Mouse (Mus musculus): ENCODE results near the gene D130052B06Rik. TPM values are rescaled to one million over a fixed set of nuclear protein-coding genes. Genes with fewer than 3 reads are reported as not detected.

D130052B06Rik gene
- polyA plus RNA-seq (2015; fragmentation: Nextera tagmentation; extraction: Ambion mirVana), result not detected in 2 replicates

DNA sequence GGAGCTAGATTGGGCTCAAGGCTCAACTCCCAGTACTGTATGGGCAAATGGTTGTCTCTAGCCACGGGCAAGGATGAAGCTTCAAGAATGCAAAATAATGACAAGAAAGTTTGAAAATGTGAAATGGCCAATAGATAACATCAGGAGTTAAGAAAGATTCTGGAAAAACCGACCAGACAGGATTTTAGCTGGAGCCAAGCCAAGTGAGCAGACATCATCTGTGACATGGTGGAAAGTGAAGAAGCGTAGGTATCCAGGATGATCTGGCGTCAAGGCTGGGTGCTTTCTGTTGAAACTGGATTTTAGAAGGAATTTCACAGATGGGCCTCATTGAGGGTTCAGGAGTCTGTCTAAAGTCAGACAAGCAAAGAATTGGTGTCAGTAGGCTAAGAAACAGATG, at the start of gene D130052B06Rik:
Gene D130052B06Rik (plus strand): TSS at position 317 of the 400 bp plus-strand sequence.
- ATAC-seq (ENCODE audit: low read depth), result no peak
- no peak within 1 kb of the TSS for H3K27ac ChIP-seq (ENCODE audit: low read length)
- no peaks in the 10 kb centered on the region for H3K36me3 ChIP-seq (ENCODE audit: control insufficient read depth, insufficient read depth)
- H3K4me2 ChIP-seq (ENCODE audit: low read depth, low read length), result no peak within 1 kb of the TSS
- H3K9ac ChIP-seq (ENCODE audit: low read depth, low read length), result no peak within 1 kb of the TSS
- H3K4me3 ChIP-seq (ENCODE audit: low read depth, low read length), result no peak within 1 kb of the TSS
- no peaks in the 10 kb centered on the region for H3K9me3 ChIP-seq (replicated peaks; ENCODE audit: control insufficient read depth, low read length)
- no peaks in the 10 kb centered on the region for H3K27me3 ChIP-seq (ENCODE audit: control insufficient read depth, insufficient read depth, low read depth, low read length)
- WGBS (ENCODE audit: insufficient replicate concordance), result 50% methylated on average over 4 of the region's 4 CpGs
- no peaks in the 10 kb centered on the region for H3K4me1 ChIP-seq (ENCODE audit: control insufficient read depth, low read depth, low read length)

DNA sequence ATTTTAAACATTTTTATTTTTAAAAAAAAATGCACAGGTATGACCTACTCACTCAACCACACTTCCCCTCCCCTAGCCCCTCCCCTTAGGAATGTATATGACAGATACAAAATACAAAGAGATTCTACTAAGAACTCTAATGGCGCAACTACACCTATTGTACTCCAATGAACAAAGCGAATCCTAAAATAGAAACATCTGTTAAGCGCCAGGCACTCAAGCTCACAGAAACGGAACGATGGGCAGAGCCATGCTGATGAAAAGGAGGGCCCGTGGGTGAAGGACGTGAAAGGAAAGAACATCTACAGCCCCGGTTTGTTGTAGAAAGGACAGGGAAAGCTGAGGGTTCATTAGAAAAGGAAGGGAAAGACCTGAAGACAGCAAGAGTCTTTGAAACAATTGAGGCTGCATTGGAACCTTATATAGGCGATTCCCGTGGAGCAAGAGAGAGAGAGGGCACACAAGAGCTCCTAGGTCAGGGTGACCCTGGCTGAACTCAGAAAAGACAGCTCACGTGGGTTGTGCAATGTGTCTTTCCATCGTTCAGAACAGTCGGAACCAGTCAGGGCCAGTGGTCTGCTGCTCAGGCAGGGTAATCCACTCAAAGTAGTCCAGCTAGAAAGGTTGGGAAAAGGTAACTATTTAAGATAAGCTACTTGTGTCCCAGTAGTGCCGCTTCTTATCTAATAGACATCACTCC, 48.1 kb upstream of the D130052B06Rik start:
- no peak overlapping the region for H3K9ac ChIP-seq (ENCODE audit: low read depth, low read length)
- H3K4me1 ChIP-seq (ENCODE audit: control insufficient read depth, low read depth, low read length), result no peaks in the 10 kb centered on the region
- no peak for ATAC-seq (ENCODE audit: low read depth)
- no peak overlapping the region for H3K4me3 ChIP-seq (ENCODE audit: low read depth, low read length)
- H3K4me2 ChIP-seq (ENCODE audit: low read depth, low read length), result no peak overlapping the region
- no peak overlapping the region for H3K27ac ChIP-seq (ENCODE audit: low read length)
- no peaks in the 10 kb centered on the region for H3K36me3 ChIP-seq (ENCODE audit: control insufficient read depth, insufficient read depth)
- H3K27me3 ChIP-seq (ENCODE audit: control insufficient read depth, insufficient read depth, low read depth, low read length), result no peaks in the 10 kb centered on the region
- 66% methylated on average over 14 of the region's 14 CpGs for WGBS (ENCODE audit: insufficient replicate concordance)
- no peaks in the 10 kb centered on the region for H3K9me3 ChIP-seq (replicated peaks; ENCODE audit: control insufficient read depth, low read length)

DNA sequence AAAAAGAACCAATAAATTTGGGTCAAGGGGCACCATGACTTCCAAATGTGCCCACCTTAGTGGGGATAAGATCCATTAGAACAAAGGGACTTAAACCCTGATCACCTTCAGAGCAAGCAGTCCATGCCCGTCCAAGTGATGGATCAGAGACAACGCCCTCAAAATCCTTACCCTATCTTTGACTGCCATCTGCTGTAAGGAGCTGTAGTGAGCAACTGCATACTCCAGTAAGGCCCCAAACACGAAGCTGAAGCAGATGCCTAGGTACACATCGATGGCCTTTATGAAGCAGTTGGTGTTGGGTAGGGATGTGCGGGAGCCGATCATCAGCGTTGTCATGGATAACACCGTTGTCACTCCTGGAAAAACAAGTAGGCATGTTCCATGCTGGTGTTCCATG, 45.0 kb upstream of the D130052B06Rik start:
- ATAC-seq (ENCODE audit: low read depth), result no peak
- H3K27me3 ChIP-seq (ENCODE audit: control insufficient read depth, insufficient read depth, low read depth, low read length), result no peaks in the 10 kb centered on the region

DNA sequence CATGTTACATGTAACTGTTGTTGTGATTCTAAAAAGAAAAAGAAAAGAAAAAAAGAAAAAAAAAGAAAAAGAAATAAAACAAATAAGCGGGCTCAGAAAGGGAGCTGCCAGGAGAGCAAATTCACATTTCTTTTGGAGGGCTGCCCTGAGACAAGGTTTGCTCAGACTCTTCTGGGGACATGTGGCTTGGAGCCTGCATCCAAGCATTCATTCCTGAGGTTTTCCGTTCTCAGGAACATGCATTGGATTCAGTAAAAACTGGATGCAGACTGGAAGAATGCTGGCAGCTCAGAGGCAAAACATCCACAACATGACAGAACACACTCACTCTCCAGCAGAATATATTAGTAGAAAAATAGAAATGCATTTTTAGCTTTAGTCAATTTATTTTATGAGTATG, 35.2 kb upstream of the D130052B06Rik start:
- Histone ChIP-seq H3K4me3 (ENCODE audit: low read depth, low read length) (no peak overlapping the region), H3K9ac (ENCODE audit: low read depth, low read length) (no peak overlapping the region), H3K27ac (ENCODE audit: low read length) (no peak overlapping the region), H3K4me2 (ENCODE audit: low read depth, low read length) (no peak overlapping the region), H3K9me3 (replicated peaks; ENCODE audit: control insufficient read depth, low read length) (peaks cover 2% of the 10 kb centered on the region; the same call in 1 of the 2 replicates), H3K36me3 (ENCODE audit: control insufficient read depth, insufficient read depth) (no peaks in the 10 kb centered on the region), H3K4me1 (ENCODE audit: control insufficient read depth, low read depth, low read length) (no peaks in the 10 kb centered on the region), H3K27me3 (ENCODE audit: control insufficient read depth, insufficient read depth, low read depth, low read length) (no peaks in the 10 kb centered on the region)
- WGBS (ENCODE audit: insufficient replicate concordance), result 61% methylated on average over 2 of the region's 2 CpGs
- ATAC-seq (ENCODE audit: low read depth), result no peak

More for the DNA sequence above, 45.0 kb upstream of the D130052B06Rik start:
- Histone ChIP-seq H3K4me2 (ENCODE audit: low read depth, low read length) (no peak overlapping the region), H3K27ac (ENCODE audit: low read length) (no peak overlapping the region), H3K4me1 (ENCODE audit: control insufficient read depth, low read depth, low read length) (no peaks in the 10 kb centered on the region), H3K36me3 (ENCODE audit: control insufficient read depth, insufficient read depth) (no peaks in the 10 kb centered on the region), H3K9me3 (replicated peaks; ENCODE audit: control insufficient read depth, low read length) (no peaks in the 10 kb centered on the region), H3K4me3 (ENCODE audit: low read depth, low read length) (no peak overlapping the region), H3K9ac (ENCODE audit: low read depth, low read length) (no peak overlapping the region)
- WGBS (ENCODE audit: insufficient replicate concordance), result 60% methylated on average over 8 of the region's 8 CpGs

DNA sequence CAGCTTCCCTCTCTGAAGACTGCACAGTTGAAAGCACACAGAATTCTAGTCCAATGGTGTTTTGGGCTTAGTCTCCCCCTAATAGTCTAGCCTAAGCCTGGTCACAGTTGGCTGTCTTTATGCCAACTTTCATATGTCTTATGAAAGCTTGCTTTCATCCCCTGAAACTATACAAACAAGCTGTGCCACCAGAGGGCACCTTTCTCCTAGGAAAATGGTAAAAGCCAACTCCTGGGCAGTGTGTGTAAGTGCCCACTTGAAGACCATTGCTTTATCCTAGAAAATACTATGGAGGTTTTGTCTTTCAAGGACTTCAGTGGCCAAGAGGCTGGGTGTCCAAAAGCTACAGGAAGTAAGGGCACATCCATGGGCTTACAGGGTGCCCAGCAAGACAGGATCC, 28.7 kb upstream of the D130052B06Rik start:
- Histone ChIP-seq H3K9me3 (replicated peaks; ENCODE audit: control insufficient read depth, low read length) (no peaks in the 10 kb centered on the region), H3K4me2 (ENCODE audit: low read depth, low read length) (no peak overlapping the region), H3K36me3 (ENCODE audit: control insufficient read depth, insufficient read depth) (no peaks in the 10 kb centered on the region), H3K27me3 (ENCODE audit: control insufficient read depth, insufficient read depth, low read depth, low read length) (no peaks in the 10 kb centered on the region), H3K4me1 (ENCODE audit: control insufficient read depth, low read depth, low read length) (no peaks in the 10 kb centered on the region), H3K27ac (ENCODE audit: low read length) (no peak overlapping the region), H3K9ac (ENCODE audit: low read depth, low read length) (no peak overlapping the region), H3K4me3 (ENCODE audit: low read depth, low read length) (no peak overlapping the region)
- no peak for ATAC-seq (ENCODE audit: low read depth)

DNA sequence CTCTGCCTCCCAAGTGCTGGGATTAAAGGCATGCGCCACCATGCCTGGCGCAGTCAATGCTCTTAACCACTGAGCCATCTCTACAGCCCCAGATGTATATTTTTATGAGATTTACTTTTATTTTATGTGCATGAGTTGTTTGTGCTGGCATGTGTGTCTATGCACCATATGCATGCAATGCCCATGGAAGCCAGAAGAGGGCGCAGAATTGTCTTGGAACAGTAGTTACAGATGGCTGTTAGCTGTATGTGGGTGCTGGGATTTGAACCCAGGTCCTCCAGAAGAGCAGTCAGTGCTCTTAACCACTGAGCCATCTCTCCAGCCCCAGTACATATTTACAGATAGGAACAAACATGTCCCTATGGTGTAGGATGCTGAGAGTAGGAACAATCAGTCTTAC, 24.2 kb upstream of the D130052B06Rik start:
- Histone ChIP-seq H3K4me2 (ENCODE audit: low read depth, low read length) (no peak overlapping the region), H3K4me3 (ENCODE audit: low read depth, low read length) (no peak overlapping the region), H3K27ac (ENCODE audit: low read length) (no peak overlapping the region), H3K27me3 (ENCODE audit: control insufficient read depth, insufficient read depth, low read depth, low read length) (no peaks in the 10 kb centered on the region), H3K9ac (ENCODE audit: low read depth, low read length) (no peak overlapping the region), H3K36me3 (ENCODE audit: control insufficient read depth, insufficient read depth) (no peaks in the 10 kb centered on the region), H3K9me3 (replicated peaks; ENCODE audit: control insufficient read depth, low read length) (no peaks in the 10 kb centered on the region), H3K4me1 (ENCODE audit: control insufficient read depth, low read depth, low read length) (no peaks in the 10 kb centered on the region)
- WGBS (ENCODE audit: insufficient replicate concordance), result 59% methylated on average over 3 of the region's 3 CpGs
- ATAC-seq (ENCODE audit: low read depth), result no peak

DNA sequence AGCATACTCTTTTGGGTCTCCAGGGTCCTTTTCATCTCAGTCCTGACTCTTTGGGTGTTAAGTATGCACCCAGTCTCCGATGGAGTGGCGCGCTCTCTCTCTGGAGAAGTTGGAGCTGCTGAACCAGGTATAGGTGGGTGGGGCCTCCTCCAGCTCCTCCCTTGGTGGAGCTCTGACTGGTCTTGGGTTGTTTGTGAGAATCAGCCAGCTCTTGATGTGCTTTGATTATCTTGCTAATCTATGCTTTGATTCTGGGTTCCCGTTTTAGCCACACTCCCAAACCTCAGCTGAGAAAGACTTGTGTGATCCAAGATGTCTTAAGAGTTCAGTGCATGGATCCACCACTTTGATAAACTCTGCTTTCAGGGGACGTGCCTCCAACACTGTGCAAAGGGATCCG, 20.2 kb upstream of the D130052B06Rik start, which contains the start of gene Gabrp:
Gene Gabrp (minus strand): TSS at position 101 of the 400 bp plus-strand sequence.
- no peak within 1 kb of the TSS for H3K27ac ChIP-seq (ENCODE audit: low read length)
- H3K27me3 ChIP-seq (ENCODE audit: control insufficient read depth, insufficient read depth, low read depth, low read length), result no peaks in the 10 kb centered on the region; the same call in 1 of the 2 replicates
- 33% methylated on average over 6 of the region's 6 CpGs for WGBS (ENCODE audit: insufficient replicate concordance)
- H3K9me3 ChIP-seq (replicated peaks; ENCODE audit: control insufficient read depth, low read length), result no peaks in the 10 kb centered on the region
- H3K36me3 ChIP-seq (ENCODE audit: control insufficient read depth, insufficient read depth), result no peaks in the 10 kb centered on the region
- H3K4me1 ChIP-seq (ENCODE audit: control insufficient read depth, low read depth, low read length), result no peaks in the 10 kb centered on the region
- H3K4me2 ChIP-seq (ENCODE audit: low read depth, low read length), result no peak within 1 kb of the TSS
- H3K9ac ChIP-seq (ENCODE audit: low read depth, low read length), result no peak within 1 kb of the TSS
- ATAC-seq (ENCODE audit: low read depth), result no peak
- H3K4me3 ChIP-seq (ENCODE audit: low read depth, low read length), result no peak within 1 kb of the TSS

DNA sequence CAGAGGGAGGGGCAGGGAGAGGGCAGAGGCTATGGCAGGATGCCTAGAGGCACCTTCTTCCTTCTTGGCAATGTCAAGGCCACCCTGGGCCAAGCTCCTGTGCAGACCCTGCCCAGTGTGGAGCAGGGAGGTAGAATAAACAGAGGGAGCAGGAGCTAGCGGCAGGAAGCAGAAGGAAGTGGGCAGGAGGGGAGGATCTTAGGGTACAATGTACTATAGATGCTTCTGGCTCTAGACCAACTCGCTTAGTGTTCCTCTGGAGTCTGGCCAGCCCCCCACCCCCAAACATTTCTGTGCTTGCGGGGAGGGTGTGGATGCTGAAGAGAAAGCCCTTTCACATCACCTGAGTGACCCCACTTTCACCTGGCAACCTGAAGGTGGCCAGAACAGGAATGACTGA, 19.5 kb upstream of the D130052B06Rik start:
- H3K4me2 ChIP-seq (ENCODE audit: low read depth, low read length), result no peak overlapping the region
- no peaks in the 10 kb centered on the region for H3K36me3 ChIP-seq (ENCODE audit: control insufficient read depth, insufficient read depth)
- H3K9ac ChIP-seq (ENCODE audit: low read depth, low read length), result no peak overlapping the region
- no peak overlapping the region for H3K27ac ChIP-seq (ENCODE audit: low read length)
- no peak for ATAC-seq (ENCODE audit: low read depth)
- no peak overlapping the region for H3K4me3 ChIP-seq (ENCODE audit: low read depth, low read length)
- H3K4me1 ChIP-seq (ENCODE audit: control insufficient read depth, low read depth, low read length), result no peaks in the 10 kb centered on the region
- H3K9me3 ChIP-seq (replicated peaks; ENCODE audit: control insufficient read depth, low read length), result no peaks in the 10 kb centered on the region
- 25% methylated on average over 3 of the region's 3 CpGs for WGBS (ENCODE audit: insufficient replicate concordance)
- no peaks in the 10 kb centered on the region; the same call in 1 of the 2 replicates for H3K27me3 ChIP-seq (ENCODE audit: control insufficient read depth, insufficient read depth, low read depth, low read length)

DNA sequence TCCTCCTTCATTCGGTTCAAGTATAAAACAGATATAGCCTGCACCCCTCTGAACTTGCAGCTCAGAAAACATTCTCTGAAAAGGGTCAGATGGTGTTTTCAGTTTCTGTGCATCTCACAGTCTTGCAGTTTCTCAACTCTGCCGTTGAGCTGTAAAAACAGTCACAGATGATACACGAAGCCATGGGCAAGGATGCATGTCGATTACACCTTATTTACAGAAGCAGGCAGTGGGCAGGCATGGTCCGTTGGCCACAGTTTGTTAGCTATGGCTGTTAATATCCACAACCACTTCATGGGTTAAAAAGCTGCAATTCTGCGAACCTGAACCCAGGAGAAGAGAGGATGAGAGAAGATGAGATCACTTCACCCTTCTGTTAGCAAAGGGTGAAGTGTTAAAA, 12.5 kb upstream of the D130052B06Rik start:
- Histone ChIP-seq H3K36me3 (ENCODE audit: control insufficient read depth, insufficient read depth) (no peaks in the 10 kb centered on the region), H3K27me3 (ENCODE audit: control insufficient read depth, insufficient read depth, low read depth, low read length) (no peaks in the 10 kb centered on the region; the same call in 1 of the 2 replicates), H3K9me3 (replicated peaks; ENCODE audit: control insufficient read depth, low read length) (no peaks in the 10 kb centered on the region), H3K9ac (ENCODE audit: low read depth, low read length) (no peak overlapping the region), H3K4me3 (ENCODE audit: low read depth, low read length) (no peak overlapping the region), H3K4me2 (ENCODE audit: low read depth, low read length) (no peak overlapping the region), H3K4me1 (ENCODE audit: control insufficient read depth, low read depth, low read length) (no peaks in the 10 kb centered on the region), H3K27ac (ENCODE audit: low read length) (no peak overlapping the region)
- 60% methylated on average over 6 of the region's 6 CpGs for WGBS (ENCODE audit: insufficient replicate concordance)
- no peak for ATAC-seq (ENCODE audit: low read depth)

All from liver, embryonic 16.5 days (tissue).